Mouse (Mus musculus) mesoderm, embryonic 11.5 days (tissue): ENCODE data around the gene Kcnh6.
A peak's percentile ranks its signal among the peaks of the same experiment; 100 is the strongest.

Experiments
- DNase-seq: peaks from one replicate; pipeline ENCODE4 v3.0.0-alpha.2; 2012; ENCODE audit warnings: low read depth, low spot score

Kcnh6 gene

DNA sequence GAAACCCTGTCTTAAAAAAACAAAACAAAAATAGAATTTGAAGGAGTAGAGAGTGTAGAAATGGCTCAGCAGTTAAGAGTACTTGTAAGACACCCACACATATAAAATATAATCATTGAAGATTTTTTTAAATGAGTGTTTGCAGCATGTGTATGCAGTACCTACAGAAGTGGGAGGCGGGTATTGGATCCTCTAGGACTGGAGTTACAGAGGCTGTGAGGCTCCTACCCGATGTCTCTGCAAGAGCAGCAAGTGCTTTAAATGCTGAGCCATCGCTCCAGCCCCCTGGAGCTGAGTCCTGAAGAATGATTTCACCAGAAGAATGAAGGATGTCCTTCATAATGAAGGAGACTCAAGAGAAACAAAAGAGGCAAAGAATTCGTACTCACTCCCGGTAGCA, 55.8 kb downstream of the Kcnh6 start:
- no peak for DNase-seq

DNA sequence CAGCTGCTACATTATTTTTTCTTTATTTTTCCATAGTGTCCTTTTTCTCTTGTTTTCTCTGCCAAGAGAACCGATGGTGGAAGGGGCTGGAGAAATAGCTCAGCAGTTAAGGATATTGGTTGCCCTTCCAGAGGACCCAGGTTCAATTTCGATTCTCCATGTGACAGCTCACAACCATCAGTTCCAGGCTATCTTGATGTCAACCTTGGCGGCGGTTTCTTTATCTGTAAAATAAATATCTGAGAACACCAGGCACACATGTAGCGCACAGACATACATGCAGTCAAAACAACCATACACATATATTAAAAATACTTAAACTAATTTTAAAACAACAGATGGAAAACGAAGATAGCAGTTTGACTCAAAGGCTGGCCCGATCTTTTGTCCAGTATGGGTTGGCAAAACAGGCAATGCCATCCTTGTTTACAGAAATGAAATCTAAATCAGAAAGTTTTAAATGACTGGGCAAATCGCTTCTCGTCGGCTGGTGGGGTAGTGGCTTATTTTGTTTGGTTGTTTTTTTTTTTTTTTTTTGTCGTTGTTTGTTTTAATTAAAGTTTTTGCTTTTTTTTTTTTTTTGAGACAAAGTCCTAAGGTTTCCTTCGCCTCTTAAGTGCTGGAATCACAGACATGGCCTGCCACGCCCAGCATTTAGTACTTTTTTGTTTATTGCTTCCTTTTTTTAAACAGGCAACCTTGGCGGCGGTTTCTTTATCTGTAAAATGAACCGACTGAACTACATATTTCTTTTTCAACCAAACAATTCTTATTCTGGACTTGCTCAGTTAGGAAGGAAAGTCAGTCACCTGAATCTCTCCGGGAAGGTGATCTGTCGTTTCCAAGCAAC, 57.4 kb downstream of the Kcnh6 start:
- no peak for DNase-seq

- peak; percentile 95 for DNase-seq
Measured at GRCm38 (mm10) chr11:106065923-106066571, 58.1 kb downstream of the Kcnh6 start, which contains the start of gene Taco1. Taco1 (plus strand) TSS chr11:106066061.

- DNase-seq: peak; percentile 100
Measured at GRCm38 (mm10) chr11:106066616-106067015, 58.7 kb downstream of the Kcnh6 start.

GRCm38 (mm10) chr11:106073774-106074173, 65.8 kb downstream of the Kcnh6 start:
- no peak for DNase-seq

- peak; percentile 72 for DNase-seq
Measured at GRCm38 (mm10) chr11:106076321-106076720, 68.4 kb downstream of the Kcnh6 start.
